Mouse (Mus musculus) erythroblast, embryonic 14.5 days (primary cell): ENCODE results near the gene Stk17b. TPM values are rescaled to one million over a fixed set of nuclear protein-coding genes. Genes with fewer than 3 reads are reported as not detected.
"Not testable (repeated sequence)": the region's sequence is repeated elsewhere in the genome, so short reads cannot be mapped to it uniquely, and the experiment has no call there.

Source experiments
- H3K27me3 ChIP-seq: 2 replicates; pipeline ENCODE4 v1.6.1; 2012; ENCODE audit warnings: inconsistent platforms; ENCODE audit not compliant: control insufficient read depth
- H3K36me3 ChIP-seq: 2 replicates; pipeline ENCODE4 v1.6.1; 2012; ENCODE audit warnings: mild to moderate bottlenecking, inconsistent platforms; ENCODE audit not compliant: control insufficient read depth
- H3K4me1 ChIP-seq: 2 replicates; pipeline ENCODE4 v1.6.1; 2012; ENCODE audit warnings: inconsistent platforms; ENCODE audit not compliant: control insufficient read depth
- H3K4me3 ChIP-seq: replicated peaks from 2 replicates; pipeline ENCODE3; 2012; ENCODE audit warnings: moderate library complexity, mild to moderate bottlenecking, inconsistent platforms
- H3K9me3 ChIP-seq: 2 replicates; pipeline ENCODE4 v1.6.1; 2012; ENCODE audit warnings: low read length, inconsistent platforms, mixed read lengths; ENCODE audit not compliant: control insufficient read depth
- GATA1 ChIP-seq: IDR thresholded peaks from 2 replicates; pipeline ENCODE4 v1.6.1; 2012; ENCODE audit warnings: low read length, inconsistent platforms, mixed read lengths
- TAL1 ChIP-seq: IDR thresholded peaks from 3 replicates; pipeline ENCODE4 v1.6.1; 2012; ENCODE audit warnings: low read length, inconsistent platforms, mixed read lengths
- polyA plus RNA-seq: library from polyadenylated mRNA; stranded (reverse); fragments of >175 nt; gene quantifications from 2 replicates; pipeline ENCODE4 v1.2.3, GENCODE M21; 2012

Stk17b gene
- polyA plus RNA-seq, 1 experiment, result 0.52 TPM

DNA sequence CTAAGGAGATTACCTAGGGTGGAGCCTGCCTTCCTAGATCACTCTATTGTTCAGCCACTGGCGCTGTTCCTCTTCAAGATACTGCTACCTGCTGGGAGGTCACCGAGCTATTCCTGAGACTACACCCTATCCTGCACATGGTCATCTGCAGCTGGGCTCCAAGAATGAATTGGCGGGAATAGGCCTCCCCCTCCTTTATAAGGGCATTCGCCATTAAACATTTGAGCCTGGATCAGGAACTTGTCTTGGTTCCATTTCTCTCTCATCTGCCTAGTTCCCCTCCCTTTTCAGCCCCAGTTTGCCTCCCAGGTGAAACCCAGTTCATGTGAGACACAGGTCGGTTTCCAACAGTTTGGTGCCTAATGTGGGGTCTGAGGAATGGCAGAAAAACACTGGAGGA is 39.0 kb downstream of the Stk17b start:
- no peaks in the 10 kb centered on the region for H3K9me3 ChIP-seq
- H3K4me3 ChIP-seq, result no peak overlapping the region
- no peaks in the 10 kb centered on the region for H3K27me3 ChIP-seq
- no peaks in the 10 kb centered on the region for H3K4me1 ChIP-seq
- no peaks in the 10 kb centered on the region for H3K36me3 ChIP-seq
- TF ChIP-seq TAL1 (no peak), GATA1 (no peak)

DNA sequence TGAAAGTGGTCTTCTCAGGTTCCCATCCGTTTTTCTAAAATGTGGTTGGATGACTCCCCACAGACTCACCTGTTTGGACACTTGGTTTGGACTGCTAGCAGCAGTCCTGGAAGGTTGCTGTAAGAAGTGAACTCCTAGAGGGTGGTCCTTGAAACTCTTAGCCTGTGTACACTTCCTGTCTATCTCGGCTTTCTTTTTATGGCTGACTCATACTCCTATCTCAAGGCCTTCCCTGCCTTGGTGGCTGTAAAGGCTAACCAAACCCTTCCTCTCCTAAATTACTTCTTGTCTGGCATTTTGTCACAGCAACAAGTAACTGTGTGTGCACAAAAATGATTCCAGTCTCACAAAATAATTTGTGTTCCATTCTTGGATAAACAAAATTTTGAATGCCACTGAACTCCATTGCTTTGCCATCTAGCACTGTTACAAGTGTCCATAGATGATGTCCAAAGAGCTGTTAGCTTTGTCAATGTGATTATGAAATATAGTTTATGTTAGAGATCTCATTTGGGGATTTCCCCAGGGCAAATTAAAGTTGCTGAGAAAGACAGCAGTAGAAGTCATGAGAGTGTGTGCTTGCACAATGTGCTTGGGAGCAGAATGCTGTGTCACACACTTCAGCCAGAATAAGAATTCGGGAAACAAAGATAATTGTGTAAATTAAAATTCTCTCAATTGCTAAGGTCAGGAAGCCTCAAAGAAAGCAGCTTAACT is 43.1 kb downstream of the Stk17b start:
- H3K4me3 ChIP-seq, result no peak overlapping the region
- no peaks in the 10 kb centered on the region for H3K27me3 ChIP-seq
- H3K9me3 ChIP-seq, result no peaks in the 10 kb centered on the region
- TF ChIP-seq GATA1, result no peak
- TF ChIP-seq TAL1, result no peak
- no peaks in the 10 kb centered on the region for H3K4me1 ChIP-seq
- H3K36me3 ChIP-seq, result no peaks in the 10 kb centered on the region

DNA sequence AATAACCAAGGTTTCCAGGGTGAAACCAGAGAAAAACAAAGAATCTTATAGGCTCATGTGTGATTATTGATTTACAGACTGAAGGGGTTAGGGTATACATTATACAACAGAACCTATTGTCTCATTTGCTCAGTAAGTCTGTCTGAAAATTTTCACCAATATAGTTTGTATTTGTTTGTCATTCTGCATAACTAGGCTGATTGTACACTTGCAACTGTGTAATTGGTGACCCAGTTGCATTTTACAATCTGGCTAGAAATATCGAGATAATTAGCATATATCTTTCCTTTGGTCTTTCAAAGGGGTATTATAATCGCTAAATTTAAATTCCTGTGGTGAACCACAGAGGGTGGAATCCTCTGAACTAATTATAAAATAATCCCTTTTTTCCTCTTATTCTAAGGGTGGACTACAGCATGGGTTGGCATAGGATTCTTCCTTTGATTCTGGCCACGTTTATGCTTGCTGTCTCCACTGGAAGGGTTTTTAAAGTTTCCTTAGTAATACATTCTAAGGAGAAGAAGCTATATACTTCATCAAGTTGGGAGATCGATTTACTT is 44.2 kb downstream of the Stk17b start:
- TF ChIP-seq TAL1 (no peak), GATA1 (no peak)
- H3K4me1 ChIP-seq, result no peaks in the 10 kb centered on the region

DNA sequence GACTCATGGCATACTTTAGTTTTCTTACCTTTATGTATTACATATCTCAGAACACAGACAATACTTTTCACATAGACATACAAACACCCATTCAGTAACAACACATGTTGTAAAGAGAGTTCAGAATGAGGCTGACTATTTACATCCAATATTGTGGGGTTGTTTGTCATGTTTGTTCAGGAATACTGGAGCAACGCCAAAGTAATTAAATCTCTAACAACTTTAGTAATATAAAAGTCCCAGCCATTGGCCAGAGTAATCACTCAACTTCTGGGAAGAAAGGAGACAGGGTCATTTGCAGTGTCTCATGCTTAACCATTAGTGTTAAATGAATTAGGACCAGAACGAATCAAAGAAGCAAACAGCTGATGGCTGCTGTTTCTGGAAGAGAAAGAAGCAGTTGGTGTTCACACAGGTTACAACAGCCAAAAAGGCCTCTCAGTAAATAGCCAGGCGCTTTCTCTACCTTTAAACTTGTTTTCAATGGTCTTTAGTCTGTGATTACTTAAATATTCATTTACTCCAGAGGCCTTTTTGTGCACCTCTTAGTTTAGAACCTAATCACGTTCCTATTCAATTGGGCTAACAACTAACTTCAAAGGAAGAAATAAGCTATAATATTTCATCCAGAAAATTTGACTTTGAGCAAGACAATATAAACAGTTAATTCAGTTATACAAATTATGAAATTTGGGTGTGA is 44.8 kb downstream of the Stk17b start:
- H3K36me3 ChIP-seq, H3K9me3 ChIP-seq, H3K27me3 ChIP-seq, H3K4me1 ChIP-seq, H3K4me3 ChIP-seq: not testable (repeated sequence)

More for the DNA sequence above, 44.2 kb downstream of the Stk17b start:
- Histone ChIP-seq H3K27me3 (no peaks in the 10 kb centered on the region), H3K9me3 (no peaks in the 10 kb centered on the region), H3K4me3 (no peak overlapping the region), H3K36me3 (no peaks in the 10 kb centered on the region)

DNA sequence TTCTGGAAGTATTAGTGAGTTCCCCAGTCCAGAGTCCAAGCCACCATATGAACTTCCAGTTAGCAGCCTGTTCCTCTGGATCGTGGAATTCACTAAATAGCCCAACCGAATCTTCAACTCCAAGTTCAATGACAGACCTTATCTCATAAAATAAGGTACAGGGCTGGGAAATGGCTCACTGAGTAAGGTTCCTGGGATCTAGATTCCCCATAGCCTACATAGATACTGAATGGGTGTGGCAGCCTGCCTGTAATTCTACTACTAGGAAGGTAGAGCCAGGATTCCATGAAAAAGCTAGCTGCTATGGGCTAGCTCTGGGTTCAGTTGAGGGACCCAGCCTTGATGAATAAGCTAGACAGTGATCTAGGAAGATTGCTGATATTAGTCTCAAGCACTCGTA is 48.4 kb downstream of the Stk17b start:
- Histone ChIP-seq H3K4me1 (no peaks in the 10 kb centered on the region), H3K36me3 (no peaks in the 10 kb centered on the region), H3K9me3 (no peaks in the 10 kb centered on the region), H3K4me3 (no peak overlapping the region), H3K27me3 (no peaks in the 10 kb centered on the region)
- no peak for TF ChIP-seq TAL1
- TF ChIP-seq GATA1, result no peak

DNA sequence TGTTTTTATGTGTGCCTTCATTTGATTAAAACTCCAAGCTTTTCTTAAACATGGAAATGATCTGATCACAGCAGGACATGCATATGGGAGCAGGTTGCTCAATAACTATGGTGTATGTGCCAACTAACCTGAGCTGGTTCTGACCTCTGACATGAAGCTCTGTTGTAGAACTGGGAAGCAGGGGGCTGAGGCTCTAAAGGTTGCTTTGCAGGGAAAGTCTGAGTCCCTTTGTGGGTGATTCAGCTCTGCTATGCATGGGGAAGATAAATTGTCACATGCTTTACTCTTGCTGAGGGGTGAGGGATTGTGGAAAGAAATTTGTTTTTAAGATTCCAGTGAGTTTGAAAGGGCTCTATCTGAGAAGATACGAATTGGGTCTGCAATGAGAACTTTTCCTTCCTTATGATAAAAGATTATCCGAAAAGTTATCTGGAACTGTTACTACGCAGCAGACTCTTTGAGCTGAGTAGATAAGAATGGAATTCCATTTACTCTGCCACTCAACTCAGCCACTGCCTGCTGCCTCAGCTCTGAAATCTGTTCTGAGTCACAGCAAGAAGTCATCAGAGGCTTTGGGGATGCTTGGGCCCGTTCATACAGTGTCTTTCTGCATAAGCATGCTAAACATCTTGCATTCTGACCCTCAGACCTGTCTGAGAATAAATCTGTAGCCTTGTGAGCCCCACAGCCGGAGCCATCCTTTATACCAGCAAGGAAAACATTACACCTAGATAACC is 56.4 kb downstream of the Stk17b start:
- H3K36me3 ChIP-seq, result no peaks in the 10 kb centered on the region
- H3K4me1 ChIP-seq, result no peaks in the 10 kb centered on the region
- no peaks in the 10 kb centered on the region for H3K9me3 ChIP-seq
- TF ChIP-seq GATA1, result no peak
- TF ChIP-seq TAL1, result no peak
- no peaks in the 10 kb centered on the region for H3K27me3 ChIP-seq
- H3K4me3 ChIP-seq, result no peak overlapping the region

DNA sequence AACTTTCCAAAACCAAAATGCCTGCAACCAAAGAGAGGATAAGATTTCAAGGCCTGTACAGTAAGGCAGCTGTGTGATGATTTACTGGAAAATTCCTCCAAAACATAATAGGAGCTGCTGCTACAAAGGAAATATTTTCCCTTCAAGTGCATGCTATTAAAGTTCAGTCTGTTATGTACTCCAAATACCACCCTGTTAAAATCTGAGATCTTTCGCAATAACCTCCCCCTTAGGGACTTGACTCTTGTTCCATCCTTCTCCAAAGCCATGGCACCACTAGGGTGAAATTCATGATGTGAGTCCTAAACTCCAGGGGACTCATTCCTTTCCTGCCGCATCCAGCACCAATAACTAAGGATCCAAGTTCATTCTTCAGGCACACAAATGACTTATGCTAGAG is 58.1 kb downstream of the Stk17b start:
- H3K4me1 ChIP-seq, result no peaks in the 10 kb centered on the region
- TF ChIP-seq TAL1 (no peak), GATA1 (no peak)
- no peaks in the 10 kb centered on the region for H3K36me3 ChIP-seq
- no peaks in the 10 kb centered on the region for H3K9me3 ChIP-seq
- no peak overlapping the region for H3K4me3 ChIP-seq
- H3K27me3 ChIP-seq, result no peaks in the 10 kb centered on the region

DNA sequence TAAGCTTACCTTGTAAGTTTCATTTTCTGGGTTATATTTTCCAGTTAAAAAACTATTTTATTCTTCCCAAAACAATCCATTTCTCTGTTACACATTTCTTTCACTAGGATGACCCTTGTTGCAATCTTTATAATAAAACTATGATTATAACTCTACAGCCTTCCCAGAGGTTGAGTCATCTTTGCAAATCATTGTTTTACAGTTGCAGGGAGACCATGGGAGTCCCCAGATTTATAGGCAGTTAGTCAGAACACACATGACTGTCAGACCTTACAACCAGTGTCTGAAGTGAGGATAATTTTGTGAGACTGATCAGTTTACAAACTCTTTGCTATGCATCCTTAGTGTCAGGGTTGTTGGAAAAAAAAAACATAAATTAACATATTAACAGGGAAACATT is 63.7 kb downstream of the Stk17b start:
- Histone ChIP-seq H3K4me3 (no peak overlapping the region), H3K27me3 (no peaks in the 10 kb centered on the region)

DNA sequence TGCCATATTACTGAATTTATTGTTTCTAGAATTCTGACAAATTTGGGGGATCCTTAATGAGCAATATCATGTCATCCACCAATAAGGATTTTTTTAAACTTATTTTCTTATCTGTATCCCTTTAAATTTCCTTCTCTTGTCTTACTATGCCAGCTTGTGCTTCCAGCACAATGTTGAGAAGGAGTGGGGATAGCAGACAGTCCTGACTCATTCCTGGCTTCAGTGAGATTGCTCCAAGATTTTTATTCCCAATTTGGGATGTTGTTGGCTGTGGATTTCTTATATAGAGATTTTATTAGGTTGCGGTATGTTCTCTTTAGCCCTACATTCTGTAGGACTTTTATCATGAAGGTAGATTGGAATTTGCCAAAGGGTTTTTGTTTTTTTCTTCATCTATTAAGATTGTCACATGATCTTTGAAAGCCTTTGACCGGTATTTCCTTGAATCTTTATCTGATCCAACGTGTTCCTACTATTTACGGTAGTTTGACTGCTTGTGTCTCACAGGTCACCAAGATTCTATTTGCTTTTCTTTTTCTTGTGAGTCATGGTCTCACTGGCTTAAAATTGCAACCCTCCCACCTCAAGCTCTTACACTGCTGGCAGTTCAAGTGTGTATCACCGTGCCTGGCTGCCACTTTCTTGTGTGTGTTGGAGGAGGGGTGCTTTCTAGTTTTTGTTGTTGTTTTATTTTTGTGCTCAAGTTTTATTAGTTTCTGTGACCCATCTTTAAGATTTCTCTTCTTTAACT is 64.2 kb downstream of the Stk17b start:
- H3K9me3 ChIP-seq, result no peaks in the 10 kb centered on the region
- H3K36me3 ChIP-seq, result no peaks in the 10 kb centered on the region
- no peaks in the 10 kb centered on the region for H3K4me1 ChIP-seq
- no peak for TF ChIP-seq GATA1
- TF ChIP-seq TAL1, result no peak
- H3K4me3 ChIP-seq, result no peak overlapping the region
- no peaks in the 10 kb centered on the region for H3K27me3 ChIP-seq

More for the DNA sequence above, 63.7 kb downstream of the Stk17b start:
- no peaks in the 10 kb centered on the region for H3K9me3 ChIP-seq
- H3K4me1 ChIP-seq, result no peaks in the 10 kb centered on the region
- H3K36me3 ChIP-seq, result no peaks in the 10 kb centered on the region
- no peak for TF ChIP-seq TAL1
- TF ChIP-seq GATA1, result no peak
